Mouse (Mus musculus): ENCODE measurements at regions not wholly inside any gene's neighbourhood (a gene's known extent, or its start where the extent isn't known, plus 50 kb on each side); places are given as distances from the start of the nearest gene placed in this dataset.

- no peak for TF ChIP-seq CTCF (IDR thresholded peaks at IDR 0.05; ENCODE audit: control insufficient read depth, insufficient read depth, insufficient read length)
- TF ChIP-seq FOSL1 (IDR thresholded peaks at IDR 0.05; ENCODE audit: insufficient read depth, low read length, poor library complexity, severe bottlenecking) = no peak
- no peak for TF ChIP-seq USF1 (IDR thresholded peaks at IDR 0.05; ENCODE audit: low read depth)
- TF ChIP-seq MAX (IDR thresholded peaks at IDR 0.05) = no peak
Observed at GRCm38 (mm10) chr10:21805606-21806005, 76.4 kb upstream of the Sgk1 start.

All from C2C12 (cell line).